Mouse (Mus musculus) cerebellum, adult 8-10 months (tissue): ENCODE measurements around the gene Myo1b.

ENCODE experiments used
- DNase-seq: peaks from one replicate; pipeline ENCODE4 v3.0.0; 2022

Gene Myo1b

GRCm38 (mm10) chr1:51706106-51706505, 209.8 kb downstream of the Myo1b start:
- DNase-seq, result no peak

- DNase-seq, result no peak
Observed at GRCm38 (mm10) chr1:51704610-51705009, 211.3 kb downstream of the Myo1b start.
